Mouse (Mus musculus): ENCODE results near the gene Ttc7. TPM values are rescaled to one million over a fixed set of nuclear protein-coding genes. Genes with fewer than 3 reads are reported as not detected.

Ttc7 gene
- polyA plus RNA-seq, 1 experiment = 15.8 TPM

DNA sequence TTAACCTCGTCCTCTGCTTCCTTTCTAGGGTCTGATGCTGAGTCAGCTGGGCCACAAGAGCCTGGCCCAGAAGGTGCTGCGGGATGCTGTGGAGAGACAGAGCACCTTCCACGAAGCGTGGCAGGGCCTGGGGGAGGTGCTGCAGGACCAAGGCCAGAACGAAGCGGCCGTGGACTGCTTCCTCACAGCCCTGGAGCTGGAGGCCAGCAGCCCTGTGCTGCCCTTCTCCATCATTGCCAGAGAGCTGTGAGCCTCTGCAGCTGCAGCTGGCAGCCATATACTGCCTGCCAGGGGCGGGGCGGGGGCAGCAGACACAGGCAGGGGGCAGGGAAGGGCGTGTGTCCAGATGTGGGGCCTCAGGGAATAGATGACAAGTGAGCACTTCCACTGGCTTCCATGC lies 97.1 kb downstream of the Ttc7 start:
- Histone ChIP-seq H3K27ac (ENCODE audit: insufficient read depth, low read length) (peak overlapping the region; percentile 22; the same call in 1 of the 2 replicates), H3K4me1 (ENCODE audit: control insufficient read depth, insufficient read depth, low read length) (peaks cover 8% of the 10 kb centered on the region; the same call in 1 of the 2 replicates), H3K4me3 (ENCODE audit: insufficient read depth, low read length) (no peak overlapping the region)
- no peak for TF ChIP-seq CTCF (IDR thresholded peaks at IDR 0.05; ENCODE audit: borderline replicate concordance, insufficient read depth, low read length)
- no peak for TF ChIP-seq POLR2A (IDR thresholded peaks at IDR 0.05; ENCODE audit: low read depth, low read length)

DNA sequence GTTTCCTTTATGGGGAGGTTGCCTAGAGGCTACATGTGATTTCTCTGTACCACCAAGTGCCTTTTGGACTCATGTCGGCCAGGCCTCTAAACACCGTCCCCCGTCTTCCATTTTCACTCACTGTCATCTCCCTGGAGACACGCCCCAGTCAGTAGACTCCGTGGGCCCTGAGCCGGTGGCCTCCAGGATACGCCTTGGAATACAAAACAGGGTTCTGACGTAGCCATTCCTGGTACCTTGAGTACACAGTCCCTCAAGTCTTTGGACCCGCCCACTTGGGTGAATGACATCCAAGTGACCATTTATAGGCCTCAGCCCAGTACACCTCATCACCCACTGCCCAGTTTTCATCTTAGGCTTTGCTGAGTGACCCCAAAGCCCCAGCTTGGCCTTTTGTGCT lies 98.0 kb downstream of the Ttc7 start:
- TF ChIP-seq CTCF (IDR thresholded peaks at IDR 0.05; ENCODE audit: borderline replicate concordance, insufficient read depth, low read length) (no peak), POLR2A (IDR thresholded peaks at IDR 0.05; ENCODE audit: low read depth, low read length) (no peak)
- Histone ChIP-seq H3K4me1 (ENCODE audit: control insufficient read depth, insufficient read depth, low read length) (peaks cover 8% of the 10 kb centered on the region; the same call in 1 of the 2 replicates), H3K27ac (ENCODE audit: insufficient read depth, low read length) (no peak overlapping the region), H3K4me3 (ENCODE audit: insufficient read depth, low read length) (no peak overlapping the region)

DNA sequence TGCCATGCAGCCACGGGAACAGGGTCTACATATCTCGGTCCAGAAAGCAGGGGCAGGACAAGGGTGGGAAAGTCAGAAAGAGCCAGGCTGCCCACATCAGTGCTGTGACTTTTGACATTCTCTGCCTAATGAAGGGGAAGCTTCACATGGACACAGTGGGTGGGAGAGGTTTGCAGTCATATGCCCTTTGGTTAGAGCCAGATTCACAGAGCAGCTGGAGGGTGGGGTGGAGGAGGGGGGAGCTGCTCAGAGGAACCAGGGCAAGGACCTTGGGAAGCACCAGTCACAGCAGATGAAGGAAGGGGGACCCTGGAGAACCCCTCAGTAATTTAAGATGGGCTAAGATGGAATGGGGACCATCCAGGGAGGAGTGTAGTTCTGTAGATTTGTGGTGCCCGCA lies 103.1 kb downstream of the Ttc7 start:
- H3K4me3 ChIP-seq (ENCODE audit: insufficient read depth, low read length) = no peak overlapping the region
- TF ChIP-seq CTCF (IDR thresholded peaks at IDR 0.05; ENCODE audit: borderline replicate concordance, insufficient read depth, low read length) = no peak
- no peak for TF ChIP-seq POLR2A (IDR thresholded peaks at IDR 0.05; ENCODE audit: low read depth, low read length)
- H3K27ac ChIP-seq (ENCODE audit: insufficient read depth, low read length) = no peak overlapping the region
- no peaks in the 10 kb centered on the region for H3K4me1 ChIP-seq (ENCODE audit: control insufficient read depth, insufficient read depth, low read length)

DNA sequence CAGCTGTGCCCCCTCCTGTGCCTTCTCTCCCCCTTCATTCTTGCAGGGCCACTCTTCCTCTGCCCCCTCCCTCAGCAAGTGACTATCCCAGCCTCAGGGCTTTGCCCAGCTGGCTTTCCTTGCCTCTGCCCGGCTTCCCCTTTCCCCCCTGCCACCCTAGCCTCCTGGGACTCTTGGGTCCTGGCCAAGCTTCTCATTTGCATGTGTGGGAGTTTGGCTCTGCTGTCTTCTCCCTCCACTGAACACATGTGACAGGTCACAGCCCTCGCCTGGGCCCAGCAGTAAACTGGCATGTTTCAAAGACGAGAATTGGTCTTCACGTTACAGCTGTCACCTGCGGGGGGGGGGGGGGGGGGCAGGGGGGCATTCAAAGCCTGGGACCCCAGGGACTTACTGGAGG lies 104.4 kb downstream of the Ttc7 start:
- Histone ChIP-seq H3K4me3 (ENCODE audit: insufficient read depth, low read length) (no peak overlapping the region), H3K4me1 (ENCODE audit: control insufficient read depth, insufficient read depth, low read length) (no peaks in the 10 kb centered on the region), H3K27ac (ENCODE audit: insufficient read depth, low read length) (no peak overlapping the region)
- TF ChIP-seq CTCF (IDR thresholded peaks at IDR 0.05; ENCODE audit: borderline replicate concordance, insufficient read depth, low read length) = no peak

DNA sequence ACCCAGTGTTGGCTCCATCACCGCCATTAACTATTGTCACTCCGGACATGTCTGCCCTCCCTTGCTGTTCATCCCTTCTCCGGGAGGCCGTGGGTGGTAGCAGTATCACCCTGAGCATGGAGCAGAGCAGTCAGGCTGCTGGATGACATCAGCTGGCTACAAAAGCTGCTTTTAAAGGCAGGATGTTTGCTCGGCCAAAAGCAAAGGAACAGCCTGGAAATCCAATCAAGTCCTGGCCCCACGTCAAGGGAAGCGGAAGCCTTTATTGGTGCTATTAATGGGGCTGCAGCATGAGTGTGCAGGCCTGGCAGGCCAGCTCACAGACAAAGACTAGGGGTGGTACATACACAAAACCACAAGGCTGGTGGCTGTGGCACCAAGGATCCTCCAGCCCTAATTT lies 108.6 kb downstream of the Ttc7 start:
- Histone ChIP-seq H3K4me3 (ENCODE audit: insufficient read depth, low read length) (no peak overlapping the region), H3K27ac (ENCODE audit: insufficient read depth, low read length) (no peak overlapping the region), H3K4me1 (ENCODE audit: control insufficient read depth, insufficient read depth, low read length) (no peaks in the 10 kb centered on the region)
- TF ChIP-seq POLR2A (IDR thresholded peaks at IDR 0.05; ENCODE audit: low read depth, low read length) (no peak), CTCF (IDR thresholded peaks at IDR 0.05; ENCODE audit: borderline replicate concordance, insufficient read depth, low read length) (no peak)

DNA sequence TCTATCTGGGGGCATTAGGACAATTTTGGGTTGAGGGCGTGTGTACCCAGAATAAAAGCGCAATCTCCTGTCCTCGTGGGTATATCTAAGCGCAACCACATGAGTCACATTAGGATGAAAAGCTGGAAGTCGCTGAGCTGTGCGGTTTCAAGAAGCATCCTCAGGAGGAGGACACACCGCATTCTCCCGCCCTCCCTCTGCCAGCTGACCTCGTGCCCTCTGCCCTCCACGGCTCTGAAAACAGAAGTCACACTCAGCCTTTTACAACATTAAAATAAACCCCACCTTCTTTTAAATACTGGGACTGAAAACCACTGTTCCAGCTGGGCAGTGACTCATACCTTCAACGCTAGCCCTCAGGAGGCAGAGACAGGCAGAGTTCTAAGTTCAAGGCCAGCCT lies 114.4 kb downstream of the Ttc7 start:
- Histone ChIP-seq H3K4me3 (ENCODE audit: insufficient read depth, low read length) (no peak overlapping the region), H3K27ac (ENCODE audit: insufficient read depth, low read length) (no peak overlapping the region), H3K4me1 (ENCODE audit: control insufficient read depth, insufficient read depth, low read length) (no peaks in the 10 kb centered on the region)
- TF ChIP-seq POLR2A (IDR thresholded peaks at IDR 0.05; ENCODE audit: low read depth, low read length) (no peak), CTCF (IDR thresholded peaks at IDR 0.05; ENCODE audit: borderline replicate concordance, insufficient read depth, low read length) (no peak)

DNA sequence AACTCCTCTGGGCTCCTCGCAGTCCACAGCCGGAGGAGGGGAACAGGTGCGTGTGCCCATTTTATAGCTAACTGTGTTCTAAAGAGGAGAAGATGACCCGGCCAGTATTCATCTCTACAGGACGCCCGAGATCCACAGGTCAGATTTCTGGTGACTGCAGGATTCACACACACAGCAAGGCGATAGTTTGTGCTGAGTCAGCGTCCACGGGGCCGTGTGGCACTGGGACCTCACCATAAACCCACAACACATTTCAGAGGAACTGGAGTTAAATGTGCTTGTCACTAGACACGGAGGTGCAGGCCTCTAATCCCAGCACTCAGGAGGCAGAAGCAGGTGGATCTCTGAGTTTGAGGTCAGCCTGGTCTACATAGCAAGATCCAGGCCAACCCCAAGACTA lies 119.8 kb downstream of the Ttc7 start:
- TF ChIP-seq POLR2A (IDR thresholded peaks at IDR 0.05; ENCODE audit: low read depth, low read length) (no peak), CTCF (IDR thresholded peaks at IDR 0.05; ENCODE audit: borderline replicate concordance, insufficient read depth, low read length) (no peak)
- Histone ChIP-seq H3K27ac (ENCODE audit: insufficient read depth, low read length) (no peak overlapping the region), H3K4me3 (ENCODE audit: insufficient read depth, low read length) (no peak overlapping the region), H3K4me1 (ENCODE audit: control insufficient read depth, insufficient read depth, low read length) (no peaks in the 10 kb centered on the region)

DNA sequence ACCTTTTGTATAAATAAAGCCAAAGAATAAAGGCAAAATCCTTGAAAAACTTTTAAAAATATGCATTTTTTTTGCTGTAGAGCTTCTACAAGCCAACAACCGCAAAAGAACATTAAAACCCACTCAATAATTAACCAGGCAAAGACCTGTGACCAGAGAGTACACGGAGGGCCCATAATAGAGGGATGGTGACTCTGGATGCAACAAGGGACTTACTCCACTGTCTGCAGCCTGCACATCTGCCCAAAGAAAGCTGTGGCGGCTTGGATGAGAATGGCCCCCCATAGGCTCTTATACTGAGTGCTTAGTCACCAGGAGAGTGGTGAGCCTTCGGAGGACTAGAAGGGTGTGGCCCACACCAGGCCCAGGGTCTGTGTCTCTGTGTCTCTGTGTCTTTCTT lies 120.8 kb downstream of the Ttc7 start:
- TF ChIP-seq CTCF (IDR thresholded peaks at IDR 0.05; ENCODE audit: borderline replicate concordance, insufficient read depth, low read length) = no peak
- TF ChIP-seq POLR2A (IDR thresholded peaks at IDR 0.05; ENCODE audit: low read depth, low read length) = no peak
- no peaks in the 10 kb centered on the region for H3K4me1 ChIP-seq (ENCODE audit: control insufficient read depth, insufficient read depth, low read length)
- H3K27ac ChIP-seq (ENCODE audit: insufficient read depth, low read length) = no peak overlapping the region
- H3K4me3 ChIP-seq (ENCODE audit: insufficient read depth, low read length) = no peak overlapping the region

DNA sequence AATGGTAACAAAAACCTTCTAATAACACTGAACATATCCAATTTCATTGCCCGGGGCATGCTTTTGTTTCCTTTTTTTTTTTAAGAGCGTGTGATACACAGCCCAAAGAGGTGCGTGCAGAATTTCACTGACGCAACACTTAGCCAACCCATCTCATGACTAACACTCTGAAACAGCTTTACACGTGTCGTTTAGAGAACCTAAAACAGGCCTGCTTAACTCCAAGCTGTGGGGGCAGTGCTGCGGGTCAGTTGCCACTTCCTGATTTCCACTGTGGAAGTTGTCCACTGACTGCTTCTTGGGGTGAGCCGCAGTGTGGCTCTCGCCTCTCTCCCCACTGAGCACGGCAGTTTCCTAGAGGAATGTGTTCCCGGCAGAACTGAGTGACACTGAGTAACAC lies 122.9 kb downstream of the Ttc7 start:
- TF ChIP-seq POLR2A (IDR thresholded peaks at IDR 0.05; ENCODE audit: low read depth, low read length) = no peak
- TF ChIP-seq CTCF (IDR thresholded peaks at IDR 0.05; ENCODE audit: borderline replicate concordance, insufficient read depth, low read length) = no peak
- H3K27ac ChIP-seq (ENCODE audit: insufficient read depth, low read length) = peak overlapping the region; percentile 81

DNA sequence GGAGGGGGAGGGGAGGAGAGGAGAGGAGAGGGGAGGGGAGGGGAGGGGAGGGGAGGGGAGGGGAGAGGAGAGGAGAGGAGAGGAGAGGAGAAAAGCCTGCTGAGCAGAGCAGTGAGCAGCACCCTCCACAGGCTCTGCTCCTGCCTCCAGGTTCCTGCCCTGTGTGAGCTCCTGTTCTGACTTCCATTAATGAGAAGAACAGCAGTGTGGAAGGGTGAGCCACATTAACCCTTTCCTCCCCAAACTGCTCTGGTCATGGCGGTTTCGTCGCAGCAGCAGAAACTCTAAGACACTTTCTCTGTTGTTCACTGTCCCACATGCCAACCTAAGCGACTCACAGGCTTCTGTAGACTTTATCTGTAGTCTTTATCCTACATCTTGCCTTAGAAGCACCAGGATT lies 124.0 kb downstream of the Ttc7 start:
- no peak for TF ChIP-seq CTCF (IDR thresholded peaks at IDR 0.05; ENCODE audit: borderline replicate concordance, insufficient read depth, low read length)
- no peak for TF ChIP-seq POLR2A (IDR thresholded peaks at IDR 0.05; ENCODE audit: low read depth, low read length)
- Histone ChIP-seq H3K27ac (ENCODE audit: insufficient read depth, low read length) (no peak overlapping the region), H3K4me3 (ENCODE audit: insufficient read depth, low read length) (no peak overlapping the region), H3K4me1 (ENCODE audit: control insufficient read depth, insufficient read depth, low read length) (no peaks in the 10 kb centered on the region)

More for the DNA sequence above, 122.9 kb downstream of the Ttc7 start:
- Histone ChIP-seq H3K4me3 (ENCODE audit: insufficient read depth, low read length) (no peak overlapping the region), H3K4me1 (ENCODE audit: control insufficient read depth, insufficient read depth, low read length) (no peaks in the 10 kb centered on the region)

DNA sequence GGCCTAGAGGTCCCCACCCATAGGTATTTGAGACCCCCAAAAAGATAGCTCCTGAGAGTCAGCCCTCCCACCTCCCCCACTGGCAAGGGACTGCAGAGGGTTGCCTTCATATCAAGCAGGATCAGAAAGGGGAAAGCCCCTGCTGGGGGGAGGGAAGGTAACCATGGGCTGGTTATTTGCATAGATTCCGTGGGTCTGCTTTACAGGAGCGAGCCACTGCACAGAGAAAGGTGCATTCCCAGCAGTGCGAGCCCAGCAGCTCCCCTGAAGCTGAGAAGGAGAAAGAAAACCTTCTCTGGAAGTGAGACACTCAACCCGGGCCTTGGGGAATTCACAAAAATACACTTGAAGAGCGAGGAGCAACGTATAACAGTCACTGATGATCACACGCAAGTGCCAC lies 135.4 kb downstream of the Ttc7 start:
- TF ChIP-seq CTCF (IDR thresholded peaks at IDR 0.05; ENCODE audit: borderline replicate concordance, insufficient read depth, low read length) = no peak
- no peak for TF ChIP-seq POLR2A (IDR thresholded peaks at IDR 0.05; ENCODE audit: low read depth, low read length)
- Histone ChIP-seq H3K27ac (ENCODE audit: insufficient read depth, low read length) (no peak overlapping the region), H3K4me1 (ENCODE audit: control insufficient read depth, insufficient read depth, low read length) (no peaks in the 10 kb centered on the region; the same call in 1 of the 2 replicates), H3K4me3 (ENCODE audit: insufficient read depth, low read length) (no peak overlapping the region)

All from embryonic fibroblast, embryonic 13.5 days (primary cell).